Comparison of ENCODE assay signal across 11 mouse cellular contexts in the genomic region with DNA sequence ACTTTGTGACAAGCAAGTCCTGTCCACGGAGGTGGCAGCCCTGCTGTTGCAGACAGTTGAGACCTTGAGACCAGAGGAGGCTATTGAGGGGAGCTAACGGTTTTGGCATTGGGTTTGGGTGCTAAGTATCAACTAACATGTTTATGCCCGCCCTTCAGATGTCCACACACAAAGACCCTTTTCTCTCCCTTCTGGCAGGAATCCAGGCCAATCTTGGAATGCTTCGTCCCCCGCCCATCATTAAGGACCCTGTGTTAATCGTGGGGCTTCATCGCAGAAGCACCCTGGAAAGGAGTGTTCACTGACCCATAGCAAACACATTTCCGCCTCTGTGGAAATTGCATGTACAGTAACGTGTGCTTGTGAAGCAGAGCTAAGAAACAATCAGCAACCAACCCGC.
A peak's percentile ranks its signal among the peaks of the same experiment; 100 is the strongest.
DNase-seq lines count a peak whose midpoint lies in the region; ATAC-seq lines count a peak whose summit lies in the region.
"Had no signal": no experiment of that assay in that cellular context is flagged by ENCODE, and none has a peak within 500 bp of the region (broad histone marks: within the 10 kb centered on the region; RNA-seq: fewer than 3 reads in every experiment).

No protein-coding gene starts in this region.

- no peak overlapping the region for H3K4me3 ChIP-seq in midbrain, embryonic 11.5 days (ENCODE audit: low read depth, low read length)
- H3K4me3 ChIP-seq in midbrain, embryonic 10.5 days, result no peak overlapping the region
- H3K4me3 ChIP-seq in forebrain, embryonic 11.5 days (ENCODE audit: low read depth, low read length), result no peak overlapping the region
- no peak overlapping the region for H3K4me3 ChIP-seq in hindbrain, embryonic 15.5 days
- H3K4me3 ChIP-seq in neural tube, embryonic 14.5 days (ENCODE audit: low read depth, low read length), result no peak overlapping the region

- H3K27ac ChIP-seq in midbrain, embryonic 11.5 days (ENCODE audit: low read depth, low read length), result no peak overlapping the region
- no peak overlapping the region for H3K27ac ChIP-seq in midbrain, embryonic 10.5 days (replicated peaks)
- no peak overlapping the region for H3K27ac ChIP-seq in forebrain, embryonic 11.5 days (ENCODE audit: low read depth, low read length)
- no peak overlapping the region for H3K27ac ChIP-seq in hindbrain, embryonic 15.5 days (replicated peaks)
- no peak overlapping the region for H3K27ac ChIP-seq in neural tube, embryonic 14.5 days (ENCODE audit: low read depth, low read length)

- H3K27me3 ChIP-seq in midbrain, embryonic 11.5 days (ENCODE audit: control insufficient read depth, insufficient read depth, low read length), result no peaks in the 10 kb centered on the region
- H3K27me3 ChIP-seq in midbrain, embryonic 10.5 days (ENCODE audit: low read depth, poor library complexity, severe bottlenecking), result no peaks in the 10 kb centered on the region
- no peaks in the 10 kb centered on the region for H3K27me3 ChIP-seq in forebrain, embryonic 11.5 days (ENCODE audit: control insufficient read depth, insufficient read depth, low read length)
- H3K27me3 ChIP-seq in hindbrain, embryonic 15.5 days, result no peaks in the 10 kb centered on the region
- H3K27me3 ChIP-seq in neural tube, embryonic 14.5 days (ENCODE audit: control insufficient read depth, insufficient read depth, low read length), result no peaks in the 10 kb centered on the region

- DNase-seq in midbrain, embryonic 11.5 days (ENCODE audit: low spot score, missing footprints), result no peak
- no peak for DNase-seq in midbrain, embryonic 10.5 days (ENCODE audit: low spot score)
- DNase-seq in forebrain, embryonic 11.5 days (ENCODE audit: low spot score), result peak; percentile 51
- DNase-seq in frontal cortex, postnatal 25 days (ENCODE audit: low spot score in 2 of 2), result no peak
- no peak for DNase-seq in kidney, adult 11 months
- DNase-seq in thymus, postnatal 10 days (ENCODE audit: low spot score in 2 of 2), result no peak
- DNase-seq: cerebellum, postnatal 36 days; heart, adult 11 months had no signal

- H3K36me3 ChIP-seq in midbrain, embryonic 11.5 days (ENCODE audit: control insufficient read depth, insufficient read depth, low read length), result no peaks in the 10 kb centered on the region
- no peaks in the 10 kb centered on the region for H3K36me3 ChIP-seq in midbrain, embryonic 10.5 days
- H3K36me3 ChIP-seq in forebrain, embryonic 11.5 days (ENCODE audit: control insufficient read depth, insufficient read depth, low read length), result no peaks in the 10 kb centered on the region
- no peaks in the 10 kb centered on the region for H3K36me3 ChIP-seq in hindbrain, embryonic 15.5 days
- H3K36me3 ChIP-seq in neural tube, embryonic 14.5 days (ENCODE audit: control insufficient read depth, insufficient read depth, low read length), result no peaks in the 10 kb centered on the region

- H3K4me2 ChIP-seq in midbrain, embryonic 11.5 days, result no peak overlapping the region
- no peak overlapping the region for H3K4me2 ChIP-seq in forebrain, embryonic 11.5 days (ENCODE audit: low read depth, low read length, severe bottlenecking)
- H3K4me2 ChIP-seq in hindbrain, embryonic 15.5 days, result peak overlapping the region; percentile 10; the same call in 1 of the 2 replicates
- H3K4me2 ChIP-seq in neural tube, embryonic 14.5 days (ENCODE audit: low read depth, low read length), result no peak overlapping the region
- H3K4me2 ChIP-seq: lung, embryonic 14.5 days had no signal

- no peaks in the 10 kb centered on the region for H3K9me3 ChIP-seq in midbrain, embryonic 11.5 days (ENCODE audit: control insufficient read depth, low read length)
- H3K9me3 ChIP-seq in midbrain, embryonic 10.5 days (replicated peaks), result no peaks in the 10 kb centered on the region
- no peaks in the 10 kb centered on the region for H3K9me3 ChIP-seq in forebrain, embryonic 11.5 days (ENCODE audit: control insufficient read depth, low read length)
- H3K9me3 ChIP-seq in hindbrain, embryonic 15.5 days, result no peaks in the 10 kb centered on the region
- no peaks in the 10 kb centered on the region for H3K9me3 ChIP-seq in neural tube, embryonic 14.5 days (ENCODE audit: control insufficient read depth, low read length)

- H3K9ac ChIP-seq in midbrain, embryonic 11.5 days (ENCODE audit: low read length), result no peak overlapping the region
- peak overlapping the region; percentile 20; the same call in 1 of the 2 replicates for H3K9ac ChIP-seq in forebrain, embryonic 11.5 days (ENCODE audit: low read length)
- no peak overlapping the region for H3K9ac ChIP-seq in hindbrain, embryonic 15.5 days
- no peak overlapping the region for H3K9ac ChIP-seq in neural tube, embryonic 14.5 days (replicated peaks; ENCODE audit: low read depth, low read length)
- H3K9ac ChIP-seq: lung, embryonic 14.5 days had no signal

- H3K4me1 ChIP-seq in midbrain, embryonic 11.5 days (ENCODE audit: control insufficient read depth, insufficient read depth, low read length), result 0 out of 2 replicates have a peak, but pooled peaks cover 2% of the 10 kb centered on the region
- no peaks in the 10 kb centered on the region for H3K4me1 ChIP-seq in midbrain, embryonic 10.5 days
- no peaks in the 10 kb centered on the region for H3K4me1 ChIP-seq in forebrain, embryonic 11.5 days (replicated peaks; ENCODE audit: control insufficient read depth, insufficient read depth, low read length)
- no peaks in the 10 kb centered on the region for H3K4me1 ChIP-seq in hindbrain, embryonic 15.5 days (replicated peaks)
- H3K4me1 ChIP-seq in neural tube, embryonic 14.5 days (ENCODE audit: control insufficient read depth, insufficient read depth, low read length), result no peaks in the 10 kb centered on the region

- ATAC-seq in midbrain, embryonic 11.5 days (ENCODE audit: low FRiP score), result peak; percentile 22; the same call in 1 of the 2 replicates
- peak; percentile 81 for ATAC-seq in forebrain, embryonic 11.5 days (replicated peaks; ENCODE audit: low FRiP score)
- ATAC-seq in hindbrain, embryonic 15.5 days (ENCODE audit: low FRiP score, low read depth), result peak; percentile 89
- peak; percentile 80 for ATAC-seq in neural tube, embryonic 14.5 days (ENCODE audit: low read depth)

- 71% methylated on average over 10 of the region's 10 CpGs for WGBS in midbrain, embryonic 11.5 days
- 78% methylated on average over 10 of the region's 10 CpGs for WGBS in midbrain, embryonic 10.5 days
- WGBS in forebrain, embryonic 11.5 days, result 32% methylated on average over 10 of the region's 10 CpGs
- WGBS in hindbrain, embryonic 15.5 days, result 26% methylated on average over 10 of the region's 10 CpGs
- WGBS in neural tube, embryonic 14.5 days, result 19% methylated on average over 10 of the region's 10 CpGs

Comparison
In these comparisons a context has a peak if more than half of its experiments do, and no peak if none do; other contexts are left out.
1. ATAC-seq: peak in every context shown above with its lines; median percentile 89 in hindbrain, embryonic 15.5 days; 81 in forebrain, embryonic 11.5 days; 80 in neural tube, embryonic 14.5 days; 22 in midbrain, embryonic 11.5 days.